Mouse (Mus musculus): Measurements from ENCODE around the gene Spata3.
A peak's percentile ranks its signal among the peaks of the same experiment; 100 is the strongest.
"Not testable (repeated sequence)": the region's sequence is repeated elsewhere in the genome, so short reads cannot be mapped to it uniquely, and the experiment has no call there.

Spata3 gene

GRCm38 (mm10) chr1:86016516-86016915, at the start of gene Spata3:
TSS of gene Spata3 (plus strand) at chr1:86016816.
- DNase-seq (ENCODE audit: low spot score): no peak

GRCm38 (mm10) chr1:85969081-85969480, 47.5 kb upstream of the Spata3 start:
- no peak for DNase-seq (ENCODE audit: low spot score)

DNA sequence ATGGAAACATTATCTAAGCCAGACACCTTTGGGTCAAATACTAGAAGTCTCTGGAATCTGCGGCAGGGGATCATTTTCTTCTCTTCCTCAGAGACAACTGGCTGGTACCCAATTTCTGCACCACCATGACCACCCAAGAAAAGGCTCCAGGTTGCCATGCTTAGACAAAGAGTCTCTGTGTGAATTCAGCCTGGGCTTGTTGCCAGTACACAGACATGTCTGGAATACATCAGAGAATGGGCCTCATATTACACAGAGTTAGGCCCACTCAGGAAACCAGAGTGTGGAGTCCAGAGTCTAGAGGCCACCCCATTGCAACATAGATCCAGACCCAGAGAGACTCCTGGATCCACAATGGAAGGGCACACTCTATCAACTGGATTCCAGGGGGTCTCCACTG, 47.1 kb upstream of the Spata3 start:
- no peak for DNase-seq (ENCODE audit: low spot score)

- DNase-seq (ENCODE audit: low spot score): no peak
Observed at GRCm38 (mm10) chr1:85971070-85971469, 45.5 kb upstream of the Spata3 start.

DNA sequence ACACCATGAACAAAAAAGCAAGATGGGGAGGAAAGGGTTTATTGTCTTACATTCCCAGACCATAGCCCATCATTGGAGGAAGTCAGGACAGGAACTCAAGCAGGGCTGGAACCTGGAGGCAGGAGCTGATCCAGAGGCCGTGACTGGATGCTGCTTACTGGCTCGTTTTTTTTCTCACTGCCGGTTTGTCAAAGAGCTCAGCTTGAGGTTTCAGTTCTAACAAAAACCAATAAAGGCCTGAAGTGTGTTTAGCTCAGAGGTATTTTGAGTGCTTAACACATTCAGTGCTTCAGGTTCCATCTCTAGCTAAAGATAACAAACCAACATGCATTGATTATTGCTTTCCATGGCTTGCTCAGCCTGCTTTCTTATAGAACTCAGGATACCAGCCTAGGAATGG, 44.3 kb upstream of the Spata3 start:
- DNase-seq (ENCODE audit: low spot score): no peak

- no peak for DNase-seq (ENCODE audit: low spot score)
Observed at GRCm38 (mm10) chr1:85973468-85973877, 43.1 kb upstream of the Spata3 start.

GRCm38 (mm10) chr1:85977709-85978108, 38.9 kb upstream of the Spata3 start:
- no peak for DNase-seq (ENCODE audit: low spot score)

- no peak for DNase-seq (ENCODE audit: low spot score)
Observed at GRCm38 (mm10) chr1:85981738-85982357, 34.8 kb upstream of the Spata3 start.

DNA sequence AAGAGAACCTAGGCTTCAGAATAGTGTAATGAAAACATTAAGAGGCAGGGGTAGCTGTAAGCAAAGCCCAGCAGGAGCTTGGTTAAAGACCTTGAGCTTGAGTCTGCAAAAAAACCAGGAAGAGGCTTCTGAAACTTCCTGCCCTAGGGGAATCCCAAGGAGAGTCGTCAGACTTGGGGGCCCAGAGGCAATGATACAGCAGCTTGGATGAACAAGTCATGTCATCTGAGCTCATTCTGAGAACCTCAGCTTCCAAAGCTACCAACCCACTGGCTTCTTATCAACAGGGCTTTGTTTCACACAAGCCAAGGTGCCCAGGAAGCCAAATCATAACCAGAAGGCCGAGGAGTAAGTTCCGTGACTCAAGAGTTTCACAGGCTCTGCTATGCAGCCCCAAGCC, 30.8 kb upstream of the Spata3 start:
- no peak for DNase-seq (ENCODE audit: low spot score)

DNA sequence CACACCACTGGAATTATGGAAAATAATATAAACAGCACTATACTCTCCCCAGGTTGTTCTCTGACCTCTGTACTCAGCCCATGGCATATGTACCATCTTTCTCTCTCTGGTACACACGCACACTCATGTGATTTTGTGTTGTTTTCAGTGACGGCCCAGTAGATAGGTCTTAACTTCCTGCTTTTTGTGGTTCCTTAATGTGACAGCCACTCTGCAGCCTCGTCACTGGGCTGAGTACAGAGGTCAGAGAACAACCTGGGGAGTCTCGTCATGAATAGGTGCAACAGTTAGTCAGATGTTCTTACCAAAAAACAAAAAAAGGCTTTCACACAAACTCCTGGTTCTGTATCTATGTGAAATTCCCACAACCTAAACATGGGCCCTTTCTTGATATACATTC, 28.3 kb upstream of the Spata3 start:
- no peak for DNase-seq (ENCODE audit: low spot score)

GRCm38 (mm10) chr1:85988882-85989281, 27.7 kb upstream of the Spata3 start:
- not testable (repeated sequence) for DNase-seq (ENCODE audit: low spot score)

GRCm38 (mm10) chr1:85992175-85992574, 24.4 kb upstream of the Spata3 start:
- no peak for DNase-seq (ENCODE audit: low spot score)

DNA sequence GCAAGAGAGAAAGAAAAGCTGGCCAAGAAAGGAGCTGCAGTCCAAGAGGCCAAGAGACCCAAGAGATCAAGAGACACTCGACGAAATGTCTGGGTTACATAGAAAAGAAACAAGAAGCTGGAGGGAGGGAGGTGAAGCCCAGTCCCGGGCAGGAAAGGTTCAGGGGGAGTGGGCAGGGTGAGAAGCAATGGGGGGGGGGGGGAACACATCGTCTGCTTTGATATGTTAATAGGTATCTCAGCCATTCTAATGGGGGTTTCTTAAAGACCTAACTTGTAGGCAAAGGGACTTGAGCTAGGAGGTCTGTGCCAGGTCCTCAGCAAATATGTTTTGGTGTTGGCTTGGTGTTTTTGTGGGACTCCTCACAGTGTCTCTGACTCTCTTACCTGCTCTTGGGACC, 23.1 kb upstream of the Spata3 start:
- DNase-seq (ENCODE audit: low spot score): no peak

GRCm38 (mm10) chr1:85997221-85997620, 19.4 kb upstream of the Spata3 start:
- no peak for DNase-seq (ENCODE audit: low spot score)

GRCm38 (mm10) chr1:85998012-85998411, 18.6 kb upstream of the Spata3 start:
- no peak for DNase-seq (ENCODE audit: low spot score)

DNA sequence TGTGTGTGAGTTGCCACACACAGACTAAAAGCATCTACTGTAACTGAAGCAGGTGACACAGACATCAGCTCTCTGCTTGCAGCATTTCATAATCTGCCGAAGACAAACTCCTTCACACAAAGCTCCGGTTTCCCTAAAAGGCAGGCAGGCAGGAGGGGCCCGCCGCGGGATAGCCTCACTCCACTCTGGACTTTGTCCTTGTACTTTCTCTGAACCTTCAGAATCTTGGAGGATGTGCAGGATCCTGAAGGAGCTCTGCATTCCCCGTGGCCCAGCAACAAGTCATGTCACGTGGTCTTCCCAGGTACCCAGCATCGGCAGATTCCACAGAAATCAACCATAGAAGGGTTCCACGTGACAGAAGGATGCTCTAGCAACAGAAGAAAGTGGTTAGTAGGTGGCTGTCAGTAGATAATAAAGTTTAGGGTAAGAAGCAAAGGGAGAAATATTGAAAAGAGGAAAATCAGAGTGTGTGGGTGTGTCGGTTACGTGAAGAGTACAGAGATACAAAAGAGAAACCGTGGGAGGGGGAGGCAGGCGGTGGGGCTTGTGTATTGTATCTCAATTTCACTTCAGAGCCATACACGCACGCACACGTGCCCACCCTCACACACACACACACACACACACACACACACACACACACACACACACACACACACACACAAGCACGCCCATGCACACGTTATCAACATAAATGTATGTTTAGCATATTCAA, 16.6 kb upstream of the Spata3 start:
- DNase-seq (ENCODE audit: low spot score): no peak

GRCm38 (mm10) chr1:86005540-86005939, 11.1 kb upstream of the Spata3 start:
- no peak for DNase-seq (ENCODE audit: low spot score)

- DNase-seq (ENCODE audit: low spot score): no peak
Observed at GRCm38 (mm10) chr1:86006040-86006439, 10.6 kb upstream of the Spata3 start.

DNA sequence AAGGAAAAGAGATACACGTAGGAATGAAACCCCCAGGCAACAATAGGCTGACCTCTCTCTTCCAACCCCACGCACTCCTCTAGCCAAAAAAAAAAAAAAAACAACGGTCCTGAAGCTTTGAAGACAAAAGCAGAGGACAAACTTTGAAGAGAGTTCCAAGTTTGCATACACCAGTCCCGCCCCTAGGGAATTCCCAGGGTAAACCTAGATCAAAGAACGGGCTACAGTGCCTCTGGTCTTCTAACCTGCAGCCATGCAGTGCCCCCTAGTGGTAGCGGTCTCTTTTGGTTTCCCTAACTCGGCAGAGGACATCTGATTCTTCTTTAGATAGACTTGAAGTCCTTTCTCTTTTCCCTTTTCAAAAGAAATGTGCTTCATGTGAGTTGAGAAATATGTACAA, 8.8 kb upstream of the Spata3 start:
- peak; percentile 97 for DNase-seq (ENCODE audit: low spot score)

- DNase-seq (ENCODE audit: low spot score): not testable (repeated sequence)
Observed at GRCm38 (mm10) chr1:86015758-86016157, 858 bp upstream of the Spata3 start.

GRCm38 (mm10) chr1:86018235-86019055, 1.8 kb downstream of the Spata3 start:
- peak; percentile 83 for DNase-seq (ENCODE audit: low spot score)

GRCm38 (mm10) chr1:86021365-86021989, 4.9 kb downstream of the Spata3 start:
- no peak for DNase-seq (ENCODE audit: low spot score)

Data from embryo, embryonic 10.5 days (tissue).